Mouse (Mus musculus) skeletal muscle tissue, adult 2 months (tissue): ENCODE measurements around the gene Gng5.

ENCODE experiments used
- DNase-seq: peaks from one replicate; pipeline ENCODE4 v3.0.0-alpha.2; 2012; ENCODE audit warnings: low read depth, low spot score

The Gng5 gene

DNA sequence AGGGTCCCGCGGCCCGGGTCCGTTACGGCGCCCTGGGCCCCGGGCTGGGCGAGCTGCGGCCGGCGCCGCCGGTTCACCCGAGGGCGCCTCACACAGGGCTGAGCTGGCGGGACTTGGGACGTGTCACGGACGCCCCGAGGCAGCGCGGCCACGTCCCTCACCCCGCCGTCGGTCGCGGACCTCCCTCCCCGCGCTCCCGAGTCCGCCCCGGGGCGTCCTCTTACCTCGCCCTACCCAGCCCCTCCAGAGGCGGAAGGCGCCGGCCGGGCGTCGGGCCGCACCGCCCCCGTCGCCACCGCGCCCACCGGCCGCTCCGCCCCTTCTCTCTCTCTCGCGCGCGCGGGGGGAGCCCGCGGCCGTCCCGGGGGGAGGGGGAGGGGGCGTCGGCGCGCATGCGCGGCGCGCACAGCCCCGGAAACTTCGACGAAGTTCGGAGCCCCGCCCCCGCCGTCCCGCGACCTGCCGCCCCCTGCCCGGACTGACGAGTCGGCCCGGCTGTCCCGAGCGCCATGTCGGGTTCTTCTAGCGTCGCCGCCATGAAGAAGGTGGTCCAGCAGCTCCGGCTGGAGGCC, at the start of gene Gng5, which contains the start of gene Spata1:
Gng5 (plus strand) TSS at position 377 of the 572 bp plus-strand sequence.
Spata1 (minus strand) TSS at position 323 of the 572 bp plus-strand sequence.
- peak; percentile 87 for DNase-seq

DNA sequence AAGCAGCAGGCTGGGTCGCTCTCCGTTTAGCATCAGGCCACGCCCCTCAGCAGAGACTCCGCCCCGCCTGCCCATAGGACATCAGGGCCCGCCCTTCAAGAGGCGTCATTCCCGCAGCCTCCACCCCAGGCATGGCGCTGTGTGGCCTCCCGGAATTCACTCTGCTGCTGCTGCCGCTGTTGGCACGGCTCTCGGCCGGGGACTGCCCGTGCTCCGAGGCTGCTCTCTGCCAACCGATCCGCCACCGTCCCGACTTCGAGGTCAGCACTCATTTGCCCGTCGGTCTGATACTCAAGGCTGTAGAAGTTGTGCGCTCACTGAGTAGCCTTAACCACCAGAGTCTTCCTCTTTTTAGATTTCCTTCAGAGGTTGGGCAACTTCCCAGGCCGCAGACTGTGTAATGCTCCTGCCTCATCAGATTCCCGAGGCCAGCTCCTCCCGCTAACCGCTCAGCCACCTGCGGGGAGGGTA, 49.2 kb upstream of the Gng5 start:
- peak; percentile 83 for DNase-seq

DNA sequence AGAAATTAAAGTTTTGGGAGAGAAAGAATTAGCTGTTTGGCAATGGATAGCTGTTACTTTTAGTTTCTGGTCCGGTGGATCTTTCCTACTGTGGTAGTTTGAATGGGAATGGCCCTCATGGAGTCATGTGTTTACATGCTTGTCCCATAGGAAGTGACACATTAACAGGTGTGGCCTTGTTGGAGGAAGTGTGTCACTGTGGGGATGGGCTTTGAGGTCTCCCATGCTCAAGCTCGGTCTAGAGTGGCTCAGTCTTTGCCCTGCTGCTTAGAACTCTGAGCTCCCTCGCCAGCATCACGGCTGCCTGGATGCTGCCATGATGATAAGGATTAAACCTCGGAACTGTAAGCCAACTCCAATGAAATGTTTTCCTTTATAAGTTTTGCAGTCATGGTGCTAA, 48.2 kb upstream of the Gng5 start:
- no peak for DNase-seq

DNA sequence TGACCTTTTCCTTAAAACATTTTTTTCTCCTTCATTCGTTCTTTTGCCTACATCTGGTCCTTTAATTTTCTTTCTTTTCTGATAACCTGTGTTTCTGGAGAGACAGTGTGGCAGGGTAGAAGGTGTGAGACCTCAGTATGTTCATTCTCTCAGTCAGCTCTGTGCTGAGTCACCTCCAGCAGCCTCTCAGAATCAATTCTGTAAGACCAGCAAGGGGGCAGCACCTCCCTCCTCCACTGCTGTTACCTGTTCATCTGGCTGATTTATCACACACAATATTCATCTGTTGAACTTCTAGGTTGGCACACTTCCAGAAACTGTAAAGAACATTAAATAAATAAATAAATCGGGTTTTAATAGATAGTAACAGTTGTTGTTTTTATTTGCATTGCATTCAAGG, 36.7 kb upstream of the Gng5 start:
- no peak for DNase-seq

DNA sequence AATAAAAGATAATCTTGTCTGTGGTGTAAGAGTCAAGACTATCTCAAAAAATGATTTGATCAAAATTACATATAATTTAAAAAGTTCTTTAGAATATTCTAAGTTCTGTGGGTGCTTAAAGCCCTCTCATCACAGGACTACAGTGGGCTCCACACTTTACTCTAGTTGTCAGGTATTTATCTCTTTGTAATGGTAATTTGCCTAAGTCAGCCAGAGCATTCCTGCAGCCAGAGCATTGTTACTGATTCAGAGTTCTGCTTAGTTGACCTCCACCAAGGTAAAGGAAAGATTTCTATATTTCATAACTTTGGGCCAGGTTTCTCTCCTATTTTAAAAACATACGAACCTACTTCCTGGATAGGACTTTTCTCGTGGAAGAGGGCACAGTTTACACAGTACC, 30.4 kb upstream of the Gng5 start:
- DNase-seq = no peak

DNA sequence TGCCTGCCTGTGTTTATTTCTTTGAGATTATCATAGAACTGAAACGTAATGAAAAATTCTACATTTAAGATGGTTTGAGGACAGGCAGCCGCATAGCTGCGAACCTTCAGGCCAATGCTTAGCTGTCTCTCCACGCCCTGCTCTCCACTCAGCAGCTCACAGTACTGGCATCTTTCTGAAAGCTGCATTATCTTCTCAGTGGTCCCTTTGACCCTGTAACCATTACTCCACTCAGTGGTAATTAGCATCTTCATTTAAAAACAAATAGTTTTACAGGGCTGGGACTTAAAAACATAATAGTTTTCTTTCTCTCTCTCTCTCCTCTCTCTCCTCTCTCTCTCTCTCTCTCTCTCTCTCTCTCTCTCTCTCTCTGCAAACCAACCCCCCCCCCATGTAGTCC, 26.9 kb upstream of the Gng5 start:
- no peak for DNase-seq

DNA sequence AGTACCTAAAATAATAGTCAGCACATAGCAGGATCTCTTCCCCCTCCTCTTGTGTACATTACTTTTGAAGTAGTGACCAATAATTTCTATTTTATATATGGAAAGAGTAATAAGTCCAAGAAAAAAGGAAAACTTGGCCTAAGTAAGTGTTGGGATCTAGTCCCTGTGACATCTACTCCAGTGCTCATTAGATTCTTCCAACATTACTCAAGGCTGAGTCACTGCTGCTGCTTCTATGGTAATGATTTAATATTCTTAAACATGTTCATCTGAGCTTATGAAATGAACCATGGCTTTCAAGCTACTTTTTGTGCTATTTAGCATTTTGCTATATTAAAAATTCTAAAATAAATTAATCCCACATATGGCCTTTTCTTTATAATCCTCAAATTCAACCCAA, 25.9 kb upstream of the Gng5 start:
- no peak for DNase-seq

DNA sequence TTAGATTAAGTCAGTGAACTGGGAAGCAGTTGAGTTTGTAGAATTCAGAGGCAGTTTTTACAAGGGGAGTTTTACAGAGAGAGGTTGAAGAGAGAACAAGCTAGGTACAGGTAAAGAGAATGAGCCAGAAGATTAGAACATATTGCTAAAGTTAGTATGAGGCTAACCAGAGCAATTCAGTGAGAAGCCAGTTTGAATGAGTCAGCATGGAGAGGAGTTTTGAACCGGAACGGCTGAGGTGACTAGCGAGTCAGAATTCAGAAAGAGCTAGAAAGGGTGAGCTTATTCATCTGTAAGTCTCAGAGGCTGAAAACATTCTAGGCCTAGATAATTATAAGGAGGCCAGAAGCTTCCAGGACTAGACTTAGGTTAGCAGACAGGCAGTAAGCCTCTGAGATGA, 25.2 kb upstream of the Gng5 start:
- DNase-seq = no peak

DNA sequence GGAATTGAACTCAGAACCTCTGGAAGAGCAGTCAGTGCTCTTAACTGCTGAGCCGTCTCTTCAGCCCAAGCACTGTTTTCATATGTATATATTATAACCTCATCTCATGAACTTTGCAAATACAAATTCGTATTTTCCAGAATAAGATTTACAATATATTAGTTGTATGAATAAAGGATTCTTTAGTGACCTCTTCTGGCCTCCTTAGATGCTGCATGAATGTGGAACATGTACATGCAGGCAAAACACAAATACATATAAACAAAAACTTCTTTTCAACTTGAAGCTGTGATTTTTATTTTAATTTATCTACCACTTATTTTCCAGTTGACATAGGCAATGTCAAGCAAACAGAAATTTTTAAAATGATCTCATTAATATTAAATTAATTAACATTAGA, 17.6 kb upstream of the Gng5 start:
- DNase-seq = no peak

DNA sequence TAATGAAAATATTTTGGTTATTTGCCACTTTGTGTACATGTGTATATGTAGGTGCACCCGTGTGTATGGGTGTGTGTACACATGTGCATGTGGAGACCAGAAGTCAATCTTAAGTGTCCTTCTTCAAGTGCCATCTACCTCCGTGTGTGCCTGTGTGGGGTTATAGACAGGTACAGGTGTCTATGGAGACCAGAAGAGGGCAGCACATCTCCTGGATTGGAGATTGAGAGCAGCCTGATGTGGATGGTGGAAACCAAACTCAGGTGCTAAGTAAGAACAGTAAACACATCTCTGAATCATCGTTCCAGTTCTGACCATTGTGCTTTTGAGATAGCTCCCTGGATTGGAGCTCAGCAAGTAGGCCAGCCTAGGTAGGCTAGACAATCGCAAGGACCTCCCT, 13.1 kb upstream of the Gng5 start:
- no peak for DNase-seq

DNA sequence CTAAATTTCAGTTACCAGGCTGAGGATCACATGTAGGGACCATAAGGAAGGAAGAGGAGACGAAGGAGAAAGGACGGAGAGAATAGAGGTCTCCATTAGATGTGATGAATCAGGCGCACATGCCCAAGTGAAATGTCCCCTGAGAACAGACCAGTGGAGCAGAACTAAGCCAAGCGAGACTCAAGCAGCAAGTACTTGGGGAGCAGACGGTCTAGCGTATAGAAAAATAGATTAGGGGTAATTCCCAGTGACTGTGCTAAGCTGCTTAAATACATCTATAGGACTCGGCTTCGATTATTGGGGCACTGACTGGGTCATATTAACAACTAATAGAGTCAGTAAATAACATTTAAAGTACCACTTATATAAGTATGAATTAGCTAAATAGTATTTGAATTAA, 4.7 kb upstream of the Gng5 start:
- no peak for DNase-seq

DNA sequence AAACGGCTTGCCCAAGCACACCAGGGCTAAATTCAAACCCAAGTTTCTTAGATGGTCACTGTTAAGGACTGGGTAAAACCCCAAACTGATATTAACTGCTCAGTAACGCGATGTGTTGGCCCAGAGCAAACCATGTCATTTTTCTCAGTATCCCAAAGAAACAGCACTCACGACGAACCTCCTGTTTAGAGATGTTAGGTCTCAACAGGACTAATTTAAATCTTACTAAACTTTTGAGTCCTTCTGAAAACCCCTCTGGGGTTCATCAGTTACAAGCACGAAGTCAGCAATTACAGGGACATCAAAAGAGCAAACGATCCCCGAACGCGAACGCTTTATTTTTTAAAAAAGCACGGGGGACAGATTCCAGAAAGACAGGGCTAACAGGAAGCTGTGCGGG, 618 bp upstream of the Gng5 start:
- DNase-seq = no peak

DNA sequence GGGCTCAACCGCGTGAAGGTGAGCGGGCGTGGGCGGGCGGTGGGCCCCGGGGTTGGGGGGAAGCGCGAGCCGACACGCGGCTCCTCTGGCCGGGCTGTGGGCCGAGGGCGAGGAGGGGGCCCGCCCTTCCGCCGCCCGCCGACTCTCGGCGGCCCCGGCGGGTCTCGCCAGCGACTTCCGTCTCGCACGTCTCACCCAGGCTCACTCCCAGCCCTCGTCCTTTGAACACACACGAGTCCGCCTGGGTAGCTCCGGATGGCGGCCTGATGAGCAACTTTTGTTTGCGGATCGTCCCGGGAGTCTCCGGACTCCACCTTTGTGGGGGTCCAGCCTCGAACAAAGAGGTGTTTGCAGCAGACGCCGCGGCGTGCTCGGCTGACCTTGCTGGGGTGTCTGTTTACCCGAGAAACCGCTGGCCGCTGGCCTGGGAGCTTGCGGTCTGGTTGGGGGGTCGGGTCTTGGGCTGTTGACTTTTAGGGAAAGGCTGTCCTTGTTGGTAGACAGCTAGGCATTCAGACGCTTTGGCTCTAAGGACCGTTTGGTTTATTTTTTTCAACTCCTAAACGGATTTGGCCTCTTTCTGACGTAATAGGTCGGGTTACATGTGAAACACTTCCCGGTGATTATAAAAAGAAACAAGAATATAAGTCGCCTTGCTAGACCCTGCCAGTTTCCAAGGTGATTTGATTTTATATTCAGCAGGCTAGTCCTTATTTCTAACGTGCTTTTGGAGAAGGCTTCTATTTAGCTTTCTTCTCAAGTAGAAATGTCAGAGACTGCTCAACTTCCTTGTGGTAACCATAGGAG, 599 bp downstream of the Gng5 start:
- DNase-seq = peak; percentile 57

DNA sequence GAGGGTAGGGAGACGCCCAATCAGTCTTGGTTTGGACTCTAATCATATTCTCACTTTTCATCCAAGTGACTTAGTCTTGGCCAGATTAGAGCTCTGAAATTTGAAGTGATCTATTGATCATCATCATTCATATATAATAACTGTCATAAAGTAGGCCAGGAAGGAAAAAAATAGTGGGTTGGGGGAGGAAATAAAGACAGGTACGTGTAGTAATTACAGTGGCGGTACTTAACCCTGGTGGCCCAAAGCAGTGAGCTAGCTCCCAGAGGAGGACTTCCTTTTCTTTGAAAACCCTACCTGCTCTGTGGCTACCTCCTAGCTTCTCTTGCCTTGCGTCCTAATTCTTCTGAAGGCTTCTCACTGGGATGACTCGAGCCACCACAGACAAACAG, 1.2 kb downstream of the Gng5 start:
- DNase-seq = no peak

DNA sequence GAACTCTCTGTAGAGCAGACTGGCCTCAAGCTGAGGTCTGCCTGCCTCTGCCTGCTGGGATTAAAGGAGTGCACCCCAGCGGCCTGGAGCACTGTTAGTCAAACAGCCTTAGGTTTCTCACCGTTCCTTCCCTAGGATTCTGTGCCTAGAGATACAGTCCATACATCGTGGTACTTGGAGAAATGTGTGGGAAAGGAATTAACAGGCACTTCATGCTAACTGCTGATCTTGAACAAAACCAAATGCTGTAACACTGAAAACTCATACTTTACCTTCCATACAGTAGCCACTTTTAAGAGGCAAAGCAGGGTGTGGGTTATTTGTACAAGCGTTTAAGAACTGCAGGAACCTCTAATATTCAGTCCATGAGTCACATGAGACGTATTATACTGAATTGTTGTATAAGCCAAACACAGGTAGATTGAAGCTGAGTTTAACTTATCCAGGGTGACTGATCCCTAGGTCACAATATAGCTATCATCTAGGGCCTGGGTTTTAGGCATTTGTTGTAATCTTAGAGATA, 2.1 kb downstream of the Gng5 start:
- DNase-seq = no peak

DNA sequence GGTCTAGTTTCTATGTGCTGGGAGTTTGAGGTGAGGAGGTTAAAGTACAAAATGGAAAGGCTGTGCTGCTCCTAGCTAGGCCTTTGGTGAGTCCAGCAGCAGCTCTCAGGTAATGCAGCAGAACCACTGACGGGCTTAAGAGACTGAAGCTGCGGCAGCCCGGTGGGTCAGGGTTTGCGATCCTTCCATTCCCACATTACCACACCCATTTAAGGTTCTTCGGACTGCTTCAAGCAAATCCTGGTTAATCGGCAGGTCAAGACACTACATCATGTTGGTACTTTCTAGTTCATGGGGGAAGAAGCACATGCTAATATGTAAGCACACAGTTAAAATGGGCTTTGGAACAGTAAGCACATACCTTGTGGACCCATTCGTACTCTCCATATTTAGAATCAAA, 7.1 kb downstream of the Gng5 start:
- no peak for DNase-seq

DNA sequence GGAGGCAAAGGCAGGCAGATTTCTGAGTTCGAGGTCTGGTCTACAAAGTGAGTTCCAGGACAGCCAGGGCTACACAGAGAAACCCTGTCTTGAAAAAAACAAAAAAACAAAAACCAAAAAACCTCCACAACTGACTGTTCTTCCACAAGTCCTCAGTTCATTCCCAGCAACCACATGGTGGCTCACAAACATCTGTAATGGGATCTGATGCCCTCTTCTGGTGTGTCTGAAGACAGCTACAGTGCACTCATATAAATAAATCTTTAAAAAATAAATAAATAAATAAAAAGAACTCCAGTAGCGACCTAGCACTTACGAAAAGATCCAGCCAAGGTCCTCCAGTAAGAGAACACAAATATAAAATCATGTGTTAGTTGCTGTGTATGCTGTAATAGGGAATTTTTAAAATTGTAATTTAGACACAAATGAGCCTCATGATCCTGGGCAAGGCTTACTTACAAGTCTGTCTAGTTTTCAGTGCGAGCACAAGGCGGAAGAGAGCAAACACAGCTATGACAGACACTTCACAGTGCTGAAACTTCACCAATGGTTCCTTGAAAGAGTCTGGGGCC, 20.7 kb downstream of the Gng5 start:
- no peak for DNase-seq

DNA sequence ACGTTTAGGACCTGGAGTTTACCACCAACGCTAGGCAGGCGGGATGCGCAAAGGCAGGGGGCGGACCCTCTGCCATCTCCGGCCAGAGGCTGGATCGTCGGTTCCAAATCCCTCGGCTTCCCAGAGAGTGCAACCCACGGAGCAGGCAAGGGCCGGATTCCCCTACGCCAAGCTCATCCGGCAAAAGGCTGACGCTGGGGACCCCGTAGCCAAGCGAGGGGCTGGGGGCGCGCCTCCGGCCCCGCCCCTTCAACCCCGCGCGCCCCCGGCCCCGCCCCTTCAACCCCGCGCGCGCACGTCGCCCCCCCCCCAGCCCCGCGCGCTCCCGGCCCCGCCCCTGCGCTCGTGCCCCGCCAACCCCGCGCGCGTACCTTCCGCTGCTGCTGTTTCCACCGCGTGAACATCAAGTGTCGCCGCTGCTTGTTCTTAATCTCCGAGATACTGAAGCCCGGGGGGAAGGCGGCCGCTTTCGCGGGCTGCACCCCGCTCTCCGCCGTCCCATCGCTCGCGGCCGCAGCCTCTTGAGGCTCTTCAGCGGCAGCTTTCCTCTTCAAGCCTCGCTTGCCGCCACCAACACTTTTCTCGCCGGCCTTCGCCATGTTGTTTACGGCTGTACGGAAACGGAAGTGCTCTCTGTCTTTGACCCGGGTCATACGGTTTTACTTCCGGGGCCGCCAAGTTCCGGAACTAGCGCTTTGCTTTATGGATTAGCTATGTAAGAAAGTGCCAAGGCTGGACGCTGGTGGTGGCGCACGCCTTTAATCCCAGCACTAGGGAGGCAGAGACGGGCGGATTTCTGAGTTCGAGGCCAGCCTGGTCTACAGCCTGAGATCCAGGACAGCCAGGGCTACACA, 21.4 kb downstream of the Gng5 start, which contains the start of gene Rpf1:
Rpf1 (minus strand) TSS at position 632 of the 854 bp plus-strand sequence.
- DNase-seq = peak; percentile 88

DNA sequence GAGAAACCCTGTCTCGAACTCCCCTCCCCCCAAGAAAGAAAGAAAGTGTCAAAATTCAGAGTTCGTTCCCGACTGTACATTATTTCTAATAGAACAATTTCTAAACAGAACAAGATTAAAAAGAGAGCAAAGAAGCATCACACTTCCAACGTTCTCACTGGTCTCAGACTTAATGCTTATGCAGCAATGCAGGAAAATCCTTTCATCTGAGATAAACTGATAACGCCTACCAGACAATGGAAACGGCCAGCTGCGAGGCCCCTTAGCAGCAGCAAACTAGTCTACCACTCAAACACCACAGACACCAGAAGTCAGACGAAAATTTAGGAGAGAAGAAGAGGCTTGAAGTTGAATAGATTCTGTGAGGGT, 22.0 kb downstream of the Gng5 start:
- DNase-seq = no peak

DNA sequence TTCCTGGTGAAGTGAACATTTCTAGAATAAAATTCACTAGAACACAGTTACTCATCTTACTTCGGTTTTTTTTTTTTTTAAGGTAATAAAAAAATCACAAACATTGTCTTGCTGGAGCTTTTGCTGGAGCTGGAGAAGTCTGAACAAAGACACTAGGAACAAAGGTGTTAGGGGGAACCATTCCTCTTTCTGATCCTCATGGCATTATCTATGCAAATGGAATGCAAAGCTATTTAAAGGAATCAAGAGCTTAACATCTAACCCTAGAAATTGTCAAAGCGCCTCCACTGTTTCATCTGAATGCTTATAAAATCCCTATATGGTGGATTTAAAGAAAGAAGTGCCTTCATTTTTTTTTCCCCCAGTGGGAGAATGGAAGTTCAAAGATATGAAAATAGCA, 28.7 kb downstream of the Gng5 start:
- no peak for DNase-seq

DNA sequence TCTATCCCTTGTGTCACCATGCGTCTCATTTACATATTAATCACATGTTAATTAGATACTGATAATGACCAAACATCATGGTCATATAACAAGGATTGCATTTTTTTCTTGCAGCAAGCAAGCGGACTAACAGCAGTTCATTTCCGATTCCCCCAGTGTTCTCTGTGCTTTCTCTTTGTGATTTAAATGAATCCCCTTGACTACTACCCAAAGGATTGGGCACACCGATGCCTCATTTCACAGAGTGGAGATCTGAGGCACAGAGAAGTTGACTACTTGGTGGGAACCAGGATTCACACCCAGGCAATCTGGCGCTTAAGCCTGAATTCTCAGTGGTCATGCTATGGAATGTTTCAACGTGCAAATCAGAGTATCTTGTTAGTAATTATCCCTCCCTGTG, 35.4 kb downstream of the Gng5 start:
- no peak for DNase-seq
